Mouse (Mus musculus): Measurements from ENCODE around the gene Ntrk3.

The Ntrk3 gene

DNA sequence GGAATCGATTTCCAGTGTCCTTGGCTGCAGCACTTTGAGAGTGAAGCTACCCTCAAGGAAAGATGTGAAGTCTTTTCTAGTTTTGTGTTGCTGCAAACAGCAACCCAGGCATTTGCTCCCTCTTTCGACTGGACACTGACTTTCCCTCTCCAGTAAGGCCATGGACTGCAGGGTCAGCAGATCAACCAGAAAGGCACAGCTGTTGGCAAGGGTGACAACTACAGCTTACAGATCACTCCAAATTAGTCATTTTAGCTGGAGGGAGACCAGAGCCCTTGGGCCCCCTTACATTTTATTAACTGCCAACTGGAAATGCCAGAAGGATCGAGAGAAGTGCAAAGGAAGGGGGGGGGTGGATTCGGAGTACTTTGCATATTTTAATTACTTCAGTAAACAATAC lies 516.9 kb downstream of the Ntrk3 start:
- DNase-seq (ENCODE audit: low read depth), result no peak

DNA sequence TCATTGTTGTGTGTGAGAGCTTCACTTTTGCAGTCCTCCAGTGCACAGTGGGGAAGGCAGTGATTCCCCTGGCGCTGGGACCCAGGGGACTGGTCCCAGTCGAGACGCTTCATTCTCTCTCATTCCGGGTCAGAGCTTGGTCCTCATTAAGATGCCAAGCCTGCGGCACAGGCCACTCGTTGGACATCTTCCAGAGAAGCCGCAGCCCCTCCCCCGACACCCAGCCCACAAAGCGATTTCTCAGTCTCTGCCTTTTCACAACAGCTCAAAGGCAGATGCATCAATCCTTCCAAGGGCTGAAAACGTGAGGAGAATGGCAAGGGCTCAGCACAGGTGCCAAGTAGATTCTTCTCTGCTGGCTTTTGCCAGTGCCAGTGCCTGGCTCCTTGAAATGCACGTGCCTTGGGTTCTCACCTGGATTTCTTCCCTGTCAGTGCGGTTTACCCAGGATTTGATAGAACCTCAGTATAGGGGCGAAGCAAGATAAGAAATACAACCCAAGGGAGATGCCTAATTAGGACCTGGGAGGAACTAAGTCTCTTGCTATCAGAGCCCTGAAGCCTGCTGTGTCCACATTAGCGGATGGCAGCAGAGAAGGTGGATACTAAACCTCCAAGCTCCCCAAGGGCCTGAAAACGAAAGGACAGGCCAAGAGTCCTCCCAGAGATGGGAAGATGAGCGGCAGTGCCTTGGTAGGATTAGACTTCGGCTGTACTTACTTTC lies 546.7 kb downstream of the Ntrk3 start:
- no peak for DNase-seq (ENCODE audit: low read depth)

DNA sequence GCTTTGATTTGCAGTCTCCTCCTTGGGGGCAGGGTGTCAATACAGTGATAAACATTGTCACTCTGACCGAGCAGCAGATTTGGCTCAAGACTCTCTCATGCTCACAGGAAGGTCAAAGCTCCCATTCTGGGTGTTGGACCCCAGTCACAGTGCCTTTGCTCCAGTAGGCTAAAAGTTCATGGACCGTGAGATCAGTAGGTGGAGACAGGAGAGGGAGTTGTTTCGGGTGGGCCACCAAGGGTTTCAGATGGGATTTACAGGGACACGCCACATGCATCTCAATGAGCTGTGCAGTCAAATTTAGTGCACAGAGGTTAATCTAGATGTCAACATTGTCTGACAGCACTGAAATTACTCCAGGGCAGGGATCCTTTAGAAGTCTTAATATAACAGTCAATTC lies 552.2 kb downstream of the Ntrk3 start:
- DNase-seq (ENCODE audit: low read depth), result no peak

DNA sequence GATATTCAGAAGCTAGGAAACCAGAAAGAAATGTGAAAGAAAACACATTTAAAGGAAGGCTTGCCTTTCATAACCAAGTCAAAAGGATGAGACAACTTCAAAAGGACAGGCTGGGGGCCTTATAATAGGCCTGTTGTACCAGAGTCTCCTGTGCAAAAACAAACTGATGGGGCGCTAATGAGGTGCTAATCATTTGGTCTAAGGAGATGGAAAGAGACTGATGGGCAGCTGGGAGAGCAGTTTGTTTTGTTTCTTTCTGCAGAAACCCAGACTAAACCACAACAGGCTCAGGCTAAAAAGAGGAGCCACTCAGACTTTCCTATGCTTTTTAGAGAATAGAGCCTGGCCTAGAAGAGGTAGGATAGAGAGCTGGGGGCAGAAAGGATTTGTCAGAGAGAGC lies 554.4 kb downstream of the Ntrk3 start:
- no peak for DNase-seq (ENCODE audit: low read depth)

DNA sequence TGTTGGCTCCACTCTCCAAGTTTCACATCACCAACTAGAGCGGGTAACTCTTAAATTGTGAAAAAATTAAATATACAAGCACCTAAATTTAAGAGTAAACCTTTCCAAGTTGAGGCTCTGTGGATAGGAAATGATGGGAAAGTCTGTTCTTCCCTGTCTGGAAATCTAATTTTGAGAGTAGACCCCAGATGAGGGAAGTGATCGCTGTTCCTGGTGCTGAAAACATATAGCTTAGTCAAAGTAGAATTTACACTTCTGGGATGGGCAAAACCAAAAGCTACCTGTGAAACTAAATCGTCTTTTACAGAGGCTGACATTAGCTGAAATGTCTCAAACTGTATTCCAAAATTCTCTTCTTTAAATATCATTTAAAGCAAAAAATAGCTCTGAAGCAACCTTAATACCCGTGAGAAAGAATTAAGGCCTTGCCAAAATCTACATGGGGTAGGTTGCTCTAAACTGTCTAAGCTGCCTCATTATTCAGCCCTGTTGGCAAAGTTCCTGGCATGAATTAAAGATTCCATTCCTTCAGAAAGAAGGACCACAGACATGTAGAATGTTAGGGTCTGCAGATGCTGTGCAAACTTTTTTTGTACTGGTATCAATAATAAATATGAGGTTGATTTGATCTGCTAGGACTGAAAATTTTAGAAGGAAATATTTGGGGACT lies 557.7 kb downstream of the Ntrk3 start:
- DNase-seq (ENCODE audit: low read depth), result no peak

DNA sequence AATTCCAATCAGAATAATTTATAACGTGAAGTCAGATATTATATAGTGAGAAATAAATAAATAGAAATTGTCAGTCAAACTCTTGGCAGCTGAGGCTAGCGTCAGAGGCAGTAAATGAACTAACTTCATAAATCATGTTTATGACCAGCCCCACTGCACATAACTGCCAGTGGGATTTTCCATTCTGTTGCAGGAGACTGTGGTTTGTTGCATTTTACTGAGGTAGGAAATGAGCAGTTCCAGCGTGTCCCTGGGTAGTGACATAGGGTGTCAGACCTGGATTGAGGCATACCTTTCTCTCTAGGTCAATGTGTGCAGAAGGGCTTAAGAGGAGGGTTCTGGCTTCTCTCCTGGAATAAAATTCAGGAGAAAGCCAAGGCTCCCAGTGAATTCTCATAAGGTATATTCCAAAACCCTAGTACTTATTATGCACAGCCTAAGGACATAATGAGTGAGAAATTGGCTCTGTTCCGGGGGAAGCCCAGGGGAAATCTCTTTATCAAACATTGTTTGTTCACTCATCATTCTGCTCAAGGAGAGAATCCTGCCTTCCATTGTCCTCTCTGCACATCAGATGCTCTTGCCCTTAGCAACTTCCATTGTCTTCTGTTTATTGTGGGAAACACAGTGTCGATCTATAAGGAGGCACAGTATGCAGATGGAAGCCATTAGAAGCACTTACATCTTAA lies 565.4 kb downstream of the Ntrk3 start:
- DNase-seq (ENCODE audit: low read depth), result no peak

DNA sequence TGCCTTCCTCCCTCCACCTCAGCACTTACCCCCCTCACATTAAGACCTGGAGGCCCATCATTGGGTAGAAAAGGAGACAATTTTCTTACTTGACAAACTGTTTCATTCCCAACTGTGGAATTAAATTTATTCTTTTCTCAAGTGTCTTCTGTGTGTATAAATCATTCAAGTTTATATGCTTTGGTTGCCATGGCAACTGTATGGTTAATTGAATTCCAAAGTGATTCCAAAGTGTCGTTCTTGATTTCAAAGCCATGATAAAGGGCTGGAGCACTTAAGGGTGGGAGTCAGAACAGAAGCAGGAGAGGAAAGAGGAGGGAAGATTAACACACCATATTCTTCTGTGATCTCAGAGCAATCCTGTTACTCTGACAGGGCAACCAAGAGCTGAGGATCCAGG lies 572.3 kb downstream of the Ntrk3 start:
- no peak for DNase-seq (ENCODE audit: low read depth)

DNA sequence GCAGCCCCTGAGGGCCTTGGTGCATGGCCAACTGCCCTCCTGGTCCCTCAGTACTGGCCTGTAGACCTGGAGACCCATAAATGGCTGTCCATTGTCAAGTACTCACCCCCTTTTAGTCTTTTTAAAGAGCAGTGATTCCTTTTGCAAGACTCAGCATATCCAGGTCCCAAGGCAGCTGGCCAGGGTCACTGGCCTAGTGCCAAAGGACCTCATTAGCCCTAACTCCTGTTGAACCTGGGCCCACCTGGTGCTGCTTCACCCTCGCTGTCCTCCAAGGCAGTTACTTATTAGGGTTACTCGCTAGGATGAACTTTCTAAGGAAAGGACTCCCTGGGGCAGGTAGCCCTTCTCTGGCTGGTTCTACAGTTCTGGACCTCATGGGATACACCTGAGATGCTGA lies 579.9 kb downstream of the Ntrk3 start:
- DNase-seq (ENCODE audit: low read depth), result no peak

DNA sequence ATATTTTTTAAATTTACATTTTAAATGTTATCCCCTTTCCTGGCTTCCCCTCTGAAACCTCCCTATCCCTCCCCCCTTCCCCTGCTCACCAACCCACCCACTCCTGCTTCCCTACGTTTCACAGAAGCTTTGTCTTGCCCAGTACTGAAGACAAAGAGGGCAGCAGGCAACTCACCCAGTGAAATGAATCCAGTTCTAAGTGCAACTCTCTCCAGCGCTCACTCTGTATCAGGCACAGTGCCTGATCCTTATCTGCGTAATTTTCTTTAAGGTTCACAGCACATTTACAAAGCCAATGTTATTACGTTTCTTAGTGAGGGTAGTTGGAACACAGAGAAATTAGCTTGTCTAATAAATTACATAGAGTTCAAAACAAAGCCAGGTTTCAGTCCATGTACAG lies 592.6 kb downstream of the Ntrk3 start:
- DNase-seq (ENCODE audit: low read depth), result no peak

DNA sequence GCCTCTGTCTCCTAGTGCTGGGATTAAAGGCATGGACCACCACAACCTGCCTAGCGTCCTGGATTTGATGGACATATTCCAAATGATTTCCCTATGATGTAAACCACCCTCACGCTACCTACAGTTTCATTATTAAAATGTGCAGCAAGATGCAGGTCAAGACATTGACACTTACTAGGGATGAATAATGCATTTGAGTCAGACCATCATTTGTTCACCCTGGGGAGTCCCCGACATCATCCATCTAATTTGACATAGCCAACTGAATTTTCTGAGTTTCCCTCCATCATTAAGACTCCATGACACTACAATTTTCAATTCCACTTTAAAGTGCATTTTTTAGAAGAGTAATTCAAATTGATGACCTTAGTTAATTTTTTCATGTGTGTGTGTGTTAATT lies 593.0 kb downstream of the Ntrk3 start:
- no peak for DNase-seq (ENCODE audit: low read depth)

DNA sequence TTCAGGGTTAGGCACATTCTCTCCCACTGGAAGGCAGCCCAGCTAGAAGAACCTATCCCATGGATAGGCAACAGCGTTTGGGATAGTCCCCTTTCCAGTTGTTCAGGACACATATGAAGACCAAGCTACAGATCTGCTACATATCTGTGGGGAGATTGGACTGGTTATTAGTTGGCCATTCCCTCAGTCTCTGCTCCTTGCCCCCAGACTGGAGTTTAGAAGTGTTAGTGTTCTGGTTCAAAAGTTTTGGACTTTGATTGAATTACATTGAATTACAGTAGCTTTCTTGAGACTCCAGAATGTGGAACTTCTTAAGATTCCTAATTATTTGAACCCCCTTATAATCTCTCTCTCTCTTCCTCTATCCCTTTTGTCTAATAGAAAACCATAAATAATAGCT lies 607.8 kb downstream of the Ntrk3 start:
- DNase-seq (ENCODE audit: low read depth), result no peak
